Mouse (Mus musculus): Measurements from ENCODE around the gene Bap1. TPM values are rescaled to one million over a fixed set of nuclear protein-coding genes. Genes with fewer than 3 reads are reported as not detected.

The Bap1 gene
- polyA plus RNA-seq, 1 experiment from 2014 or later, result 97.2 TPM

DNA sequence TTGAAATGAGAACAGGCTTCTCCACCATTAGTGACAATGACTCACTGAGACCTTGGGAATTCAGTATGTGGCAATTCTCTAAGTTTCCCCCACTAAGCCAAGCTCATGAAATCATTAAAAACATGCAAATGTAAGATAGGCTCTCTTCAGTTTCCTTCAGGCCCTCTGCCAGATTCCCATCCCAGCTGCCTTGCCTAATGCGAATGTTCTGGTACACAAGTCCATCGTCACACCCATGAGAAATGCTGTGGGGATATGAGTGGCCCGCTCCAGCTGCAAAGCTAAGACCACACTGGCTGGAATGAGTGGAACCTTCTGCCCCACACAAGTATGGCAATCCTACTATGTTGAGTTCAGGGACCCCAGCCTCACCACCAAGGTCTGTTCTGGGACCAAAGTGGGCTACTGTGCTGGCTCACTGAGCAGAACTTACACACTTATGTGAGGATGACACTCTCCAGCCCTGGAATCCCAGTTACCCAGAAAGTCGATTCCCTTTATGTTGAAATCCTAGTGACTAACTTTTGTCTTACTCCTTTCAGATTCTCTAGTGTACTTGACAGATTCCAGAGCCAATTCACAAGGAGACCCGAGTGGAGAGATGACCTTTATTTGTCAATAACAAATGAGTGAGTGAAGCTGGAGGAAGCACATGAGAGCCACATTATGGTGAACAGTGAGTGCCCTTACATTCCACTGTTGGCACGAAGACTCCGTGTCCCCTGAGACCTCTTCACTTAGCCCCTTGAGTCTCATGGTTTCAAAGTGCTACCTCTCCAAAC lies 14.0 kb upstream of the Bap1 start:
- Histone ChIP-seq H3K9ac (no peak overlapping the region), H3K36me3 (0 out of 2 replicates have a peak, but pooled peaks cover 7% of the 10 kb centered on the region), H3K27ac (replicated peaks) (no peak overlapping the region), H3K4me3 (no peak overlapping the region), H3K4me2 (no peak overlapping the region), H3K4me1 (replicated peaks) (peaks cover 3% of the 10 kb centered on the region; the same call in 1 of the 2 replicates), H3K9me3 (no peaks in the 10 kb centered on the region), H3K27me3 (no peaks in the 10 kb centered on the region)
- no peak for ATAC-seq (ENCODE audit: low read depth)
- 84% methylated on average over 7 of the region's 7 CpGs for WGBS

DNA sequence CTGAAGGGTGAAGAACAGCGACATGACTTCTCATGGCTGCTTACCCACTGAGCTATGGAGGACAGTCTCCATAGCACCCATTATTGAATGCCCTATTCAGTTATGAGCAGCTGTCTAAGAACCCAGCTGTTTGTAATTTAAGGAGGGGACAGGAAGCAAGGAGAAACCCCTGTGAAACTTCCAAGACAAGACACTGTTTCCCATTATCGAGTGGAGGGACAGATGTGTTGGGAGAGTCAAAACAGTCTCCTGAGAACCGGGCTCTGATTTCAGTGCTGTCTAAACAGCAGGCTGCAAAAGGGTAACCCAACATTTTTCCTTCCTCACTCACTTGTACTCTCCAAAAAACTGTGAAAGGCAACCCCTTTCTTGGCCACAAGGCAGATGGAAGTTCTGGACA lies 10.7 kb upstream of the Bap1 start:
- H3K4me2 ChIP-seq, result no peak overlapping the region
- no peaks in the 10 kb centered on the region for H3K27me3 ChIP-seq
- H3K4me1 ChIP-seq (replicated peaks), result no peaks in the 10 kb centered on the region
- 70% methylated on average over 3 of the region's 3 CpGs for WGBS
- no peak overlapping the region for H3K9ac ChIP-seq
- ATAC-seq (ENCODE audit: low read depth), result no peak
- no peak overlapping the region for H3K4me3 ChIP-seq
- 0 out of 2 replicates have a peak, but pooled peaks cover 7% of the 10 kb centered on the region for H3K36me3 ChIP-seq
- H3K9me3 ChIP-seq, result no peaks in the 10 kb centered on the region
- H3K27ac ChIP-seq (replicated peaks), result no peak overlapping the region

DNA sequence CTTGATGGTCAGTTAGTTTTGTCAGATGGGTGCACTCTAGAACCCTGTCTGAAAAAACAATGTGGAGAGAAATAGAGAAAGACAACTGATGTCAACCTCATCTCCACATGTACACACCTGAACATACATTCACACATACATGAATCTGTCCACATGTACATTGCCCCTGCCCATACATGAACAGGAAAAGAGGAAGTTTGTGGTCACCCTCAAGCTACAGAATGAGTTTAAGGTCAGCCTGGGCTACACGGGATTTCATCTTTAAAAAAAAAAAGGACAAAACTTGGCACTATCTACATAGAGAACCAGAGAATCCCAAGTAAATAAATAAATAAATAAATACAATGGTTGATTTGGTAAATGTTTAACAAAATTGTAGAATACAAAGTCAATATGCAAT lies 6.5 kb upstream of the Bap1 start:
- H3K27ac ChIP-seq (replicated peaks), result no peak overlapping the region
- no peak overlapping the region for H3K4me3 ChIP-seq
- no peaks in the 10 kb centered on the region for H3K9me3 ChIP-seq
- H3K4me1 ChIP-seq (replicated peaks), result peaks cover under 1% of the 10 kb centered on the region
- H3K27me3 ChIP-seq, result no peaks in the 10 kb centered on the region
- ATAC-seq (ENCODE audit: low read depth), result no peak
- no peak overlapping the region for H3K9ac ChIP-seq
- no peaks in the 10 kb centered on the region for H3K36me3 ChIP-seq
- H3K4me2 ChIP-seq, result no peak overlapping the region
- WGBS, result 83% methylated on average over 1 of the region's 1 CpGs

DNA sequence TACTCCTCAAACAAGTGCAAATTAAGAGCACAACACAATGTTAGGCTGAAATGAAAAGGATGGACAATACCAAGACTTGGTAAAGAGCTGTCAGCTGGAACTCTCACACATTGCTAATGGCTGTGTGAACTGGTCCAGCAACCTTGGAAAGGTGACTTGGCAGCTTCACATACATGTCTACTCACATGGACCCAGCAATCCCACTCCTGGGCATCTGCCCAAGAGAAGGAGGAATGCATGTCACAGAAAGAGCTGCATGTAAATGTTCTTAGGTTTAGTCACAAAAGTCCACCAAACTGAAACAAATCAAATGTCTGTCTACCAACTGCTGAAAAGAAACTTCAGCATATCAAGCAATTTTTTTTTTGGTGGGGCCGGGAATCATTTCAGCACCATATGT lies 5.3 kb upstream of the Bap1 start:
- WGBS, result 87% methylated on average over 1 of the region's 1 CpGs
- H3K9me3 ChIP-seq, result no peaks in the 10 kb centered on the region
- H3K4me2 ChIP-seq, result no peak overlapping the region
- peaks cover 8% of the 10 kb centered on the region for H3K4me1 ChIP-seq (replicated peaks)
- H3K36me3 ChIP-seq, result no peaks in the 10 kb centered on the region
- ATAC-seq (ENCODE audit: low read depth), result no peak
- no peaks in the 10 kb centered on the region for H3K27me3 ChIP-seq
- H3K4me3 ChIP-seq, result no peak overlapping the region
- H3K9ac ChIP-seq, result no peak overlapping the region
- no peak overlapping the region for H3K27ac ChIP-seq (replicated peaks)

DNA sequence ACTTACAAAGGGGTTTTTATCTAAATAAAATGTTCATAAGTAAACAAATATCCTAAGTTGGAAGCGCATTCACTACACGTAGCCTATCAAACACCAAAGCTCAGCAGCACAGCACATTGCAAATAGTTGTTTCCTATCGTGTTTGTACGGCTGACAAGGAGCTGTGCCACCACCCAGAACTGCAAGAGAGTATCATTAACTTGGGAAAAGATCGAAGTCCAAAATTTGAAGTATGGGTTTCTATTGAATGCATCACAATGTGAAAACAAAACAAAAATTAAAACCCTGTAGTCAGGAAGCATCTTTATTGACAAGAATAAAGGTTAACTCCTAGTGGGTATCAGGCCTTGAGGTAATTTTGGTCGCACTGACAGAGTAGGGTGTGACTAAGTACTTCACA lies 2.9 kb upstream of the Bap1 start:
- H3K36me3 ChIP-seq, result peaks cover 9% of the 10 kb centered on the region
- no peak overlapping the region for H3K27ac ChIP-seq (replicated peaks)
- H3K4me2 ChIP-seq, result no peak overlapping the region
- H3K4me3 ChIP-seq, result no peak overlapping the region
- H3K27me3 ChIP-seq, result no peaks in the 10 kb centered on the region
- no peaks in the 10 kb centered on the region for H3K9me3 ChIP-seq
- H3K9ac ChIP-seq, result no peak overlapping the region
- H3K4me1 ChIP-seq (replicated peaks), result peaks cover 23% of the 10 kb centered on the region
- WGBS, result 91% methylated on average over 6 of the region's 6 CpGs
- no peak for ATAC-seq (ENCODE audit: low read depth)

DNA sequence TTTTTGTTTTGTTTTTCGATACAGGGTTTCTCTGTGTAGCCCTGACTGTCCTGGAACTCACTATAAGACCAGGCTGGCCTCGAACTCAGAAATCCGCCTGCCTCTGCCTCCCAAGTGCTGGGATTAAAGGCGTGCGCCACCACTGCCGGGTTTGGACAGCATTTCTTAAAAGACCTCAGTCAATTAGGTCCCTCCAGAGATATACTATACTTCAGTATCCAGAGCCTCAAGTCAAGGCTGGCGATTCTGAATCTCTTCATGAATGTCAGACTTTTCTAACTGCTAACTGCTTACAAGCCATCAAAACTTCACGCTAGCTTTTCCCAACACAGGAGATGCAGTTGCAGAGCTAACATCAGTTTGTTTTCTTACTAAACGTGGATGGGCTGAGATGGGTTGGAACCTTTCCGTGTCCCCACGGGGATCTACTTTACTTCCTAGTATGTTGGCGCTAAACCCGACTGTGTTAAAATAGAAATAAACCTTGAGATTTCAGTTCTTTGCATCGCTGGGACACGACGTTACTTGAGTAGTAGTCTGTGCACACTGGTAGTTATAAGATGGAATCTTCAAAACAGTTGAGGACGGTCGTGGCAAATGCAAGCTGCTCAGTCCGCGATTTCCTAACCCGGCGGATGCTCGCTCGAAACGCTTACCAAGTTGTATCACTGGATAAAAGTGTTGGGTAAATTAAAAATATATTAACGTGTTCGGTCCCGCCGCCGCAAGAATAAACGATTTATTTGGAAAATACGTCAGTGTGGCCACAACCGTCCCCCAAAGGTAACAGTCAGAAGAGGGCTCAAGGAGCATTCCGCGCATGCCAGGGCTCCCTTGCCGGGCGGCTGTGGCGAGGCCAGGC lies 797 bp upstream of the Bap1 start:
- Histone ChIP-seq H3K9ac (peak overlapping the region; percentile 97), H3K4me2 (peak overlapping the region; percentile 65), H3K9me3 (no peaks in the 10 kb centered on the region), H3K4me3 (peak overlapping the region; percentile 98), H3K4me1 (replicated peaks) (peaks cover 23% of the 10 kb centered on the region), H3K27ac (replicated peaks) (peak overlapping the region; percentile 95), H3K36me3 (peaks cover 29% of the 10 kb centered on the region), H3K27me3 (no peaks in the 10 kb centered on the region)
- WGBS, result 20% methylated on average over 38 of the region's 38 CpGs
- ATAC-seq (ENCODE audit: low read depth), result peak; percentile 18; the same call in 1 of the 2 replicates

DNA sequence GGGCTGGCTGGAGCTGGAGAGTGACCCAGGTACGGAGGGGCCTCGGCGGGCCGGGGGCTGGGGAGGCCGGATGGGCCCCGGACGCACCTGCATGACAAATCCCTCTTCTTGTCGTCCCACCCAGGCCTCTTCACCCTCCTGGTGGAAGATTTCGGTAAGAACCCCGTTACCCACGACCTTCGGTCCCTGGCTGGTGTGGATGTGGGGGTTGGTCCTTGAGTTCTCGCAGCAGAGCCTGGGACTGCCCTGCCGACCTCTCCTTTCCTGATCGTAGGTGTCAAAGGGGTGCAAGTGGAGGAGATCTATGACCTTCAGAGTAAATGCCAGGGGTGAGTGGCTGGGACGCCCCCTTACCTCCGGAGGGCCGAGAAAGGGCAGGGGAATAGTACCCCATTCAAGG lies 376 bp downstream of the Bap1 start:
- H3K9me3 ChIP-seq, result no peaks in the 10 kb centered on the region
- peaks cover 41% of the 10 kb centered on the region for H3K36me3 ChIP-seq
- no peak for ATAC-seq (ENCODE audit: low read depth)
- H3K4me3 ChIP-seq, result peak overlapping the region; percentile 98
- WGBS, result under 1% methylated on average over 18 of the region's 18 CpGs
- no peaks in the 10 kb centered on the region for H3K27me3 ChIP-seq
- peaks cover 23% of the 10 kb centered on the region for H3K4me1 ChIP-seq (replicated peaks)
- peak overlapping the region; percentile 97 for H3K9ac ChIP-seq
- peak overlapping the region; percentile 95 for H3K27ac ChIP-seq (replicated peaks)
- peak overlapping the region; percentile 91 for H3K4me2 ChIP-seq

DNA sequence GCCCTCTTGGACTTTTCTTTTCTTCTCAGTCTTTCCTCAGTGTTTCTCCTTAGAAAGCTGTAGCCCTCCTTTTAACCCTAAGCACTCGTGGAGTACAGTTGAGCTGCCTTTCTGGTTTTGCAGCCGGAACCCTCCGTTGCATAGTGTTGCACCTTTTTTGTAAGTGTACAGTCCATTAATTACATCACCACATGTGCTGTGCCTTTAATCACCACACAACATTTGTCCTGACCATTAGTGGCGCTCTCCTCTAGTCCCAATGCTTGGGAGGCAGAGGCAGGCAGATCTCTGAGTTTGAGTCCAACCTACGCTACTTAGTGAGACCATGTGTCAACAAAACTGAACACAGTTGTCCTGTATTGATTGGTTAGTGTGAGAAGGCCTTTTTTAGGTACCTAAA lies 841 bp downstream of the Bap1 start:
- no peaks in the 10 kb centered on the region for H3K27me3 ChIP-seq
- no peaks in the 10 kb centered on the region for H3K9me3 ChIP-seq
- no peak overlapping the region for H3K27ac ChIP-seq (replicated peaks)
- H3K9ac ChIP-seq, result peak overlapping the region; percentile 97
- WGBS, result 88% methylated on average over 5 of the region's 5 CpGs
- H3K4me2 ChIP-seq, result peak overlapping the region; percentile 91
- H3K4me1 ChIP-seq (replicated peaks), result peaks cover 23% of the 10 kb centered on the region
- ATAC-seq (ENCODE audit: low read depth), result no peak
- H3K36me3 ChIP-seq, result peaks cover 46% of the 10 kb centered on the region
- peak overlapping the region; percentile 98 for H3K4me3 ChIP-seq

DNA sequence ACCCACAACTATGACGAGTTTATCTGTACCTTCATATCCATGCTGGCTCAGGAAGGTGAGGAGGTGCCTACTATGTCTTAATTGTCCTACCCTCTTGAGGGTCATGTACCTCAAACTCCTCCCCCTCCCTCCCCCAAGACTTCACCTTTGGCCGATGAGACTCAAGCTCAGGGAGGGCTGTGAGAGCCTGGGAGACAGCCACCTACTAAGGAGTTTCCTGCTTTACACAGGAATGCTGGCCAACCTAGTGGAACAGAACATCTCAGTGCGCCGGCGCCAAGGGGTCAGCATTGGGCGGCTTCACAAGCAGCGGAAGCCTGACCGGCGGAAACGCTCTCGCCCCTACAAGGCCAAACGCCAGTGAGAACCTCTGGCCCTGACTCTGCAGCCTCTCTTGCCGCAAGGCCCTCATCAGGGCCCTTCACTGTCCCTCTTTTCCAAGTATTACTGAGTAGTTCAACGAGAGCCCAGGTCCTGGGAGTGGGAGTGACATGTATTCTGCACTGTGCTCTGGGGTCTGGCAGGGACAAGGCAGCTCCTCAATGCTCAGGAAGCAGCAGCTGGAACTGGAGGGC lies 7.3 kb downstream of the Bap1 start:
- Histone ChIP-seq H3K9me3 (no peaks in the 10 kb centered on the region), H3K9ac (no peak overlapping the region), H3K4me2 (no peak overlapping the region), H3K4me1 (replicated peaks) (no peaks in the 10 kb centered on the region), H3K4me3 (no peak overlapping the region), H3K36me3 (peaks cover 88% of the 10 kb centered on the region), H3K27ac (replicated peaks) (no peak overlapping the region), H3K27me3 (no peaks in the 10 kb centered on the region)
- WGBS, result 96% methylated on average over 14 of the region's 14 CpGs
- no peak for ATAC-seq (ENCODE audit: low read depth)

DNA sequence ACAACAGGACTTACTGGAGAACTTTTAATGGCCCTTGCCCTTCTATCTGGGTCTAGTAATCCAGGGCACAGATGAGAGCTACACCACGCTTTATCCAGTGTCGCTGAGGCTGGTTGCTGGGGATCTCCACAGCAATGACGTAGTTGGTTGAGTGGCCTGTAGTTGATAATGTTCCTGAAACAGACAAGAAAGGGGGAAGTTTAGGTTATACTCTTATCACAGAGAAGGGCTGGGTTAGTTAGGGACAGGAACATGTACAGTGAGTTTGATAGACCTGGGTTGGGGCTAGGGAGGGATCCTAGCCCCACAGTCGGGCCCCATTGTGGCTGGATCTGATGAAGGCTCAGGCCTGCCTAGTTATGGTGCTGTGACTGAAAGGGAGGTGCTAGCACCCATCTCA lies 9.1 kb downstream of the Bap1 start:
- WGBS, result 94% methylated on average over 4 of the region's 4 CpGs
- H3K27me3 ChIP-seq, result no peaks in the 10 kb centered on the region
- peaks cover 70% of the 10 kb centered on the region for H3K36me3 ChIP-seq
- no peak overlapping the region for H3K9ac ChIP-seq
- ATAC-seq (ENCODE audit: low read depth), result no peak
- H3K27ac ChIP-seq (replicated peaks), result no peak overlapping the region
- no peak overlapping the region for H3K4me2 ChIP-seq
- no peaks in the 10 kb centered on the region for H3K9me3 ChIP-seq
- no peak overlapping the region for H3K4me3 ChIP-seq
- H3K4me1 ChIP-seq (replicated peaks), result no peaks in the 10 kb centered on the region

DNA sequence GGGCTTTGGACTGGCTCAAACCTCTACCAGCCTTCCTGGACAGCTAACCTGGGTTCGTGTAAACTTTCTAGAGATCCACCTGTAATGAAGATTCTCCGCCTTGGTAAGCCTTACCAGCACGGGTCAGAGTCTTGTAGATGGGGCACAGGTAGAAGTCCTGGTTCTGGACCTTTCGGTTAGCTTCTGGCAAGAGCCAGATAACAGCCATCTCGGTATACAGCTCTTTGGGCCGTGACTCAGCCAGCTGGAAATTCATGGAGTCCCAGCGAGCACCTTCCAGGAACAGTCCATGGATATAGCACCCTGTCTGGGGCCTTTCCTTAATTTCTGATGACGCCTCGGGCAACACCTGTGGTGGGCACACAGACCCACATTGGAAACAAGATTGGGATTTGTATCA lies 9.7 kb downstream of the Bap1 start:
- no peak overlapping the region for H3K9ac ChIP-seq
- no peak overlapping the region for H3K4me3 ChIP-seq
- H3K27ac ChIP-seq (replicated peaks), result no peak overlapping the region
- no peaks in the 10 kb centered on the region for H3K9me3 ChIP-seq
- 97% methylated on average over 9 of the region's 9 CpGs for WGBS
- H3K36me3 ChIP-seq, result peaks cover 64% of the 10 kb centered on the region
- ATAC-seq (ENCODE audit: low read depth), result no peak
- H3K4me2 ChIP-seq, result no peak overlapping the region
- H3K27me3 ChIP-seq, result no peaks in the 10 kb centered on the region
- H3K4me1 ChIP-seq (replicated peaks), result no peaks in the 10 kb centered on the region

DNA sequence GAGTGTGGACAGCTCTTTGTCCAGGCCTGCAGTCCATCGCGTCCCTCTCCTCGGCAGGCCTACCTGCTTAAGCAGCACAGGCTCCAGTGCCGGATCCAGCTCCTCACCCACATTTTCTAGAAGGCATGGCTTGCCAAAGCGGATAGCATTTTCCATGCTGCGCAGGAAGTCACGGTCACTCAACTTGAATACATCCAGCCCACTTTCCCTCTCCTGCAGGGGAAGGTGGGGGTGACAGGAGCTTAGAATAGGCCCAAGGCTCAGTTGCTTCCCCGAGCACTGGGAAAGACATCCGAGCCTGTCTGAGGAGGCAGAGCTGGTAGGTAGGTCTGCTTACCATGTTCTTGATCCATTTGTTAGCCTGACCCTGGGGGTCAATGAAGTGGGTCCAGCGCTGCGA lies 16.4 kb downstream of the Bap1 start:
- WGBS, result 83% methylated on average over 11 of the region's 11 CpGs
- no peak overlapping the region for H3K4me3 ChIP-seq
- no peak for ATAC-seq (ENCODE audit: low read depth)
- no peak overlapping the region for H3K4me2 ChIP-seq
- H3K9me3 ChIP-seq, result no peaks in the 10 kb centered on the region
- no peaks in the 10 kb centered on the region for H3K27me3 ChIP-seq
- H3K27ac ChIP-seq (replicated peaks), result no peak overlapping the region
- H3K4me1 ChIP-seq (replicated peaks), result peaks cover 25% of the 10 kb centered on the region
- no peaks in the 10 kb centered on the region for H3K36me3 ChIP-seq
- H3K9ac ChIP-seq, result no peak overlapping the region
